Mouse (Mus musculus) c-Kit-positive CD71-positive TER-119-positive erythroid progenitor cells, embryonic 14.5 days (primary cell): ENCODE data around the gene Gdpd5.
"Not testable (repeated sequence)": the region's sequence is repeated elsewhere in the genome, so short reads cannot be mapped to it uniquely, and the experiment has no call there.

Source experiments
- DNase-seq: peaks from one replicate; pipeline ENCODE4 v3.0.0-alpha.2; 2013; ENCODE audit warnings: low spot score

Gdpd5 gene

DNA sequence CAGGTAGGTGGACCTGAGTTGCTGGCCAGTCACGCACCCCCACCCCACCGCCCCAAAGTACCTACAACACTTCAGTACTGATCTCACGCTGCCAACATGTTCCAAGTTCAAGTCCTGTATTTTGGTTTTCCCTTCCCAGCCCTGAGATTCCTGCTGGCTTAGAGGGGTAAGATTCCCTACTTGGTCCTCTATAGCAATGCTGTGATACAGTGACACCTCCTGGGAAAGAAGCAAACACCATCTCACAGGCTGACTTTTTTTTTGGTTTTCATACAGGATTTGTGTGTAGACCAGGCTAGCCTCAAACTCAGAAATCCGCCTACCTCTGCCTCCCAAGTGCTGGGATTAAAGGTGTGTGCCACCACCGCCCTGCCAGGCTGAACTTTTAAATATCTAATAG, 96.0 kb downstream of the Gdpd5 start:
- no peak for DNase-seq

DNA sequence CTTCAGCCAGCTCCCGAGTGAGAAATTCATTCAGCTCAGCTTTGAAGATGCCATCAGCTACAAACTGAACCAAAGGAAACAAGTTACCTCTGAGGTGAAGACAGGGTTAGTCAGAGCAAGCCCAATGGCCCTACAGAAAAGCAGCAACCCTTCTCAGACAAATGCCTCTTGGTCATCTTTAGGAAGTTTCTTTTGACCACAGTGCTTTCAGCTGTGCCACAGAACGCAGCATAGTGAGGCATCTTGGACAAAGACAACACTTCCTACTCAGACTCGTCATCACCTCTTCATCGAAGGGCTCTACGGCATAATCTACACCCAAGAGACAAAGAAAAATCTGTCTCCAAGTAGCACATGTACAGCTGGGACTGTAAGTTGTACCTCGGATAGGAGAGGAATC, 101.4 kb downstream of the Gdpd5 start:
- no peak for DNase-seq

DNA sequence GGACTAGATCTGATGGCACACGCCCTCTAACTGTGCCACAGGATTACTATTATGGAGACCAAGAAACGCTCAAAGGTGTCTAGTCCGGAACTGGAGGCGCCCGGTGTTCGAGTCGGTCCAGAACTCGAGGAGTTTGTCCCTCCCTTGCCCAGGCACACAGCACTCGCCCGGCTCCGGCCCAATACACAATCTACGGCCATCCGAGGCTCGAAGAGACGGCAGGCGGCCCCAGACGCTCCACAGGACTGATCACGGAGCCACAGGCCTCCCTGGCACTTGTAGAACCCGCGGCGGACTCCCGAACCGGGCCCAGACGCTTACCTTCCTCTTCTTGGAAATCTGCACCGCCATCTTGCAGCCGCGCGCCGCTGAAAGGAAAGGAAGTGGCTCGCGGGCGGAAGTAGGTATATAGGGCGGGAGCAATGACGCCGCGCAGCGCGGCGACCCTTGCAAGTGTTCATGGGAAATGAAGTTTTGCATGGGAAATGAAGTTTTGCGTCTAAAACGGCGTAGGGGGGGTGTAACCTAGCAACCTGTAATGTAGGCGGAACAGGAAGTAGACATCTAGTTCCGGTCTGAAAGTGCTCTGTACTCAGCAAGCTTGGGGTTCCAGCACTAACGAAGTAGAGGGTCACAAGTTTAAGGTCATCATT, 102.2 kb downstream of the Gdpd5 start, which contains the start of gene Rps3:
TSS of gene Rps3 (minus strand) at position 468 of the 653 bp plus-strand sequence.
- DNase-seq: peak; percentile 96

DNA sequence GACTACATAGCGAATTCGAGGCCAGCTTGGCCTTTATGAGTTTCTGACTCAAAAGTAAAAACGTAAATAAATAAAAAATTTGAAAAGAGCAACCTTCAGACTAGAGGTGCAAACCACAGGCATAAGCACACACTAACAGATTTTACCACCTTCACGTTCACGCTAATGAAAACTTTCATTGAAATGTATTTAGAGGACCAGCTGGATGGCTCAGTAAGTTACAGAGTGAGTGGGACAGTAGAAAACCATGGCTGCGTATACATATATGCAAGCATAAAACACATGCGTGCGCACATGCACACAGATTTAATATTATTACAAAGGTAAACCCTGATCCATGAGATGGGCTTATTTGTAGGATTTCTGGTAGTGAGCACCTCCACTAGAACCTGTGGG, 102.7 kb downstream of the Gdpd5 start:
- DNase-seq: no peak

DNA sequence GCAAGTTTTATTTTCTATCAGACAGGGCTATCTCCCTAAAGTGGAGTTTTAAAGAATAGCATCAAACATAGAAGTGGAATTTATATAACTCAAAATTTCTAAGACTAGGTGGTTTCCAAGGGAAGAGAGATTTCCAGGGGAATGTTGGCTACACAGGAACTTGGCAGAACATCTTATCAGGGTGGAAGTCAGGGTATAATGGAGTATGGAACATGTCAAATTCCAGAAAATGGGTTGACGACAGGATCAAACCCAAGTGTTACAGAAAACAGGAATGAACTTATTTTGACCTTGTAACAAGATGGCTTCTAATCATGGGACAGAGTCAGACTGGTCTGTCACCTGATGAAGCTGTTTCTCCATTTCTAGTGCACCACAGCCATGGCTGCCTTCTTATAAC, 103.5 kb downstream of the Gdpd5 start:
- no peak for DNase-seq

DNA sequence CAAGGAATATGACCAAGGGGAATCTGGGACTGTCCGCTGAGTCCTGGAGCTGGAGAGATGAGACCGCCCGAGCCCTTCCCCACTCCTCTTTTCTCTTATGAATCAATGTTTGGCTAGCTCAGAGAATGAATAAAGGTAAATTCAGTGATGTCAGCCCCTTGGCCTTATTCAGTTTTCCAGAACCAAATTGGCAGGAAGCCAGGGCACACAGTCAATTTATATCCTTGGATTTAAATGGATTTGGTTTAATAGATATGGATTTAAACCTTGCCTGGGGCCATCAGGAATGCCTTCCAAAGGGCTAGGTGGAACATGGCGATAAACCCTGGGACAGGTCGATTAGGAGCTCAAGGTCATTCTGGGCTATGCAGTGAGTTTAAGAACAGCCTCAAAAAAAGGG, 108.5 kb downstream of the Gdpd5 start:
- no peak for DNase-seq

DNA sequence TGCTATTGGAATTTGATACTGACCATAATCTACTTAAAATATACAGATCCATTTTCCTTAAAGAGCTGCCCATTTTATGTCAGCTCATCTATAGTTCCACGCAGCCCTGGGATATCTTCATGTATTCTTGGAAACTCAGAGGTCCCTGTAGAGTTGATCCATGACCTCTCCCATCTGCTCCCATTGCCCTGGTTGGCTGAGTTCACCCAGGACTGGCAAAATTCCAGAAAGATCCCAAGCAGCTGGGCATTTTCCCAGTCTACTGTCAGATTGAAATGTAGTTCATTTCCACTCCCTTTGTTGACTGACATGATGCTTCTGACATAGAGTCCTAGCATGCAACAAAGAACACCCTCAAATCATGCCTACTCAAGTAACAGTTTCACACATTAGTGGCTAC, 117.9 kb downstream of the Gdpd5 start:
- DNase-seq: no peak

DNA sequence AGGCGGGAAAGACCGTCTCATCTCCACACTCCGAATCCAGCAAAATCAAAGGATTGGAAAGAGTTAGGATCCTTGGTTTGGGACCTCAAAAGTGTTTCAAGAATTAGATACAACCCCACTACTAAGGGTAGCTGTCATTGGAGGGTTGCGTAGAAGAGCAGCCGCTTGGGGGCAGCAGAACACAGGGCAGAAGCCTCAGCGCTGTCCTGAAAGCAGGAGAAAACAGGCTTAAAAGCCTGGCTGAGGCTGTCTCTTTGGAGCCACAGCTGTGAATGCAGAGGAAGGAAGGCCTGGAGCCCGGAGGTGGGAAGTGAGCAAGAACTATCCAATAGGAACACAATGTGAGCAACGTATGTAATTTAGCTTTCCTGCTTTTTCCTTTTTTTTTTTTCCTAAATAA, 119.0 kb downstream of the Gdpd5 start:
- DNase-seq: peak; percentile 78

DNA sequence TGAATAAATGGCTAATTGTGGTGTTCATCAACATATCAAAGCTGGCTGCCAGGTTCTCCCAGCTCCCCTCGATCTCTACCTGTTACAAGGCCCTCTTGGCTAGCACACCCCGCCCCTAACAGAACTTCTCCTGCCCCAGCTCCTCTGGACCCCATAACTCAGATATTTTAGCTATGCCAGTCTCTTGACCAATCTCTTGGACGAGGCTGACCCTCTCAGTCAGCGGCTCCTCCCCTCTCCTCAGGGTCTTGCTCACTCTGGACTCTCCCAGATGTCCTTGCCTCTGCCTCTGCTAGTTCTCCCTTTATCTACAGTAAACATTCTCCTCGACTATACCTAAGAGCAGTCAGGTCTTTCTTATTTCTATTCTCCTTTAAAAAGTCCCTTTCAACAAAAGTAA, 119.4 kb downstream of the Gdpd5 start:
- DNase-seq: no peak

DNA sequence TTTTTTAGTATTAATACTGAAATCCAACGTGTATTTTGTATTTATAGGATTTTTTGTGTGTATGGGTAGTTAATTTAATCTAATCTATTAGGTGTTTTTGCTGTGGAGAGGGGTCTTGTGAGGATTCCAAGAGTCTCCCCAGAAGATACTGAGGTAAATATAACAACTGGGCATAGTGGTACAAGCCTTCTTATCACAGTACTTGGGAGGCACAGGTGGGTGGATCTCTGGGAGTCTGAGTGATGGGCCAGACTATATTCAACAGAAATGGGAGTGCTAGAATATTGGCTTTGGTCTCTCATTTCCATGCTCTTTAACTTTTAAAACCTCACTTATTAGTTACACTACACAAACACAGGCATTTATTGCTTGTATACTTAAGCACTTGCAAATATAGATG, 119.9 kb downstream of the Gdpd5 start:
- peak; percentile 48 for DNase-seq

DNA sequence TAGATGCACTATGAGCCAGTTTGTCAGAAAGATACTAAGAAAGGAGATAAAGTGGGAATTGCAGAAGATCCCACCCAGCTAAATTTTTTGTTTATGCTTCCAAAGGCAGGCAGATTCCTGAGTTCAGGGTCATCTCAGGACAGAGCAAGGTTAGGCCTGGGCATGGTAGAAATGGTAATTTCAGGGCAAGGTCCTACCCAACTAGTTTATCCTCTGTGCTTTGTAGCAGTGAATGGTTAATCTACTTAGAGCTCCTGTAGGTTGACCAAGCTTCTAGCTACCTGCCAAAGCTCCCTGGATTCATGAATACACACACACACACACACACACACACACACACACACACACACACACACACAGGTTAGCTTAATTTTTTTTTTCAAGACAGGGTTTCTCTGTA, 123.3 kb downstream of the Gdpd5 start:
- no peak for DNase-seq

DNA sequence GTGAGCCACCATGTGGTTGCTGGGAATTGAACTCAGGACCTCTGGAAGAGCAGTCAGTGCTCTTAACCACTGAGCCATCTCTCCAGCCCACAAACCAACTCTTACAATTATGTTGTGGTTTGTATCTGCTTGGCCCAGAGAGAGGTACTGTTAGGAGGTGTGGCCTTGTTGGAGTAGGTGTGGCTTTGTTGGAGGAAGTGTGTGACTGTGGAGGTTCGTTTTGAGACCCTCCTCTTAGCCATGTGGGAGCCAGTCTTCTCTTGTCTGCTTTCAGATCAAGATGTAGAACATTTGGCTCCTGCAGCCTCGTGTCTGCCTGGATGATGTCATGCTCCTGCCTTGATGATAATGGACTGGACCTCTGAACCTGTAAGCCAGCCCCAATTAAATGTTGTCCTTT, 127.0 kb downstream of the Gdpd5 start:
- not testable (repeated sequence) for DNase-seq

DNA sequence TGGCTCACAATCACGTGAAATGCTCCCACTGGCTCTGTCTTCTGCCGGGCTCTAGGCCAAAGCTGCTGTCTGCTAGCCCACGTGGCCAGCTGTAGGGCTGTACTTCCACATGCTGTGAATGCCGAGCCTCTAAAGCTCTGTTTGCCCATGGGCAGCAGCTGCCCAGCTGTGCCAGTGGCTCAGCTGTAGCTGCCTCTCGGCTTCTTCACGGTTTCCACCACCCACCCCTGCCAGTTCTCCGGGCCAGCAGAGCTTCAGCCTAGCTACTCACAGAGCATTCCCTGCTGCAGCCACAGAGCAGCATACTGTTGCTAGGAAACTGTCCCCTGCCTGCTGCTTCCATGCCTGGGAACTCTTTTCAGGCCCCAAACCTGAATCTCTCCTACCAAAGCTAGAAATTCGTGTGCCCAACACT, 128.9 kb downstream of the Gdpd5 start:
- DNase-seq: no peak
